Mouse (Mus musculus): Measurements from ENCODE around the gene Lrrc2.

Lrrc2 gene

DNA sequence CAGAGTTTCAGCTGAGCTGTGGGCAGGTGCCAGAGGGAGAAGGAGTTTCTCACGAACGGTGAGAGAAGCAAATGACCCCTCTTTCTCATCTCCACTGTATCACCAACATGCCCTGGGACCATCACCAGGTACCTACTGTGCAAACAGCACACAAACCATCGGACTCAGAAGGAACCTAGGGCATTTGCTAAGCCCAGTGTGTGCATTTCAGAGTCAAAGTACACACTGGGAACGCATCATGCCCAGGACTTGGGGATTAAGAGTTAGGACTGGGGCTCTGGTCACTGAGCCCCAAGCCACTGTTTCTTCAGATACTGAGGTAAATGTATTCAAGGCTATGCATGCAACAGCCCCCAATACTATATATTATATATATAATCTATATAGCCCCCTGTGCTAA is 36.0 kb downstream of the Lrrc2 start:
- DNase-seq (ENCODE audit: inconsistent ontology term): no peak

DNA sequence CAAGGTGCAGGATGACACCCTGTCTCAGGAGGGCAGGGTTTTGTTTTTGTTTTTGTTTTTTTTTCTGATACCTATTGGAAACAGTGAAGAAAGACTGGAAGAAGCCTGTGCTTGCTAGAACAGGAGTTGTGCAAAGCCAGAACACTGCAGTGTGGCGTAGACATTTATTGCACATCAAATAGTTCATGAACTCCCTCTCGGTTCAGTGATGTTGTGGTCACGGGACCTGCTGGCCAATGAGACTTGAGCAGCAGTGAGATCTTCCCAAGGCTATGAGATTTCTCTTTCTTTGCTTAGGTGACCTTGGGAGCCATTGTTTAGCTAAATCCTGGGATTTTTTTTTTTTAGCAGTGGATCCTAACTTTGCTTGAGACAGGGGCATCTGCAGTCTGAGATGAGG is 36.7 kb downstream of the Lrrc2 start:
- DNase-seq (ENCODE audit: inconsistent ontology term): no peak

DNA sequence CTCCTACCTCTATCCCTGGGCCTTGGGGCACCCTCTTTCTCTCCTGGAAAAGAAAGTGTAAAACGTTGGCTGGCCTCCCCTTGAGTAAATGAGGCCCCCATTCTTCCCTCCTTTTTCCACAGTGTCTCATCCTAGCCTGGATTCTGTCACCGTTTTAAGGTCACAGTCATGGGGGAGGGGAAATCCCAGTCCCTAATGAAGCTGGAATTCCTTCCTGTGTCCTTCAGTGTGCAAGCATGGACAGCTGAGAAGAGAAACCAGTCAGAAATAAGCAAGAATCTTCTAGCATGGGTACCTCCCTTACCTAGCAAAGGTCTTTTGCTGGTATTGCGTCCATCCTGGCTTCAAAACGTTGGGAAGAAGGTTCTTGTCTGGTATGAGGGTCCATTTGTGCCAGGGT is 37.8 kb downstream of the Lrrc2 start:
- no peak for DNase-seq (ENCODE audit: inconsistent ontology term)

DNA sequence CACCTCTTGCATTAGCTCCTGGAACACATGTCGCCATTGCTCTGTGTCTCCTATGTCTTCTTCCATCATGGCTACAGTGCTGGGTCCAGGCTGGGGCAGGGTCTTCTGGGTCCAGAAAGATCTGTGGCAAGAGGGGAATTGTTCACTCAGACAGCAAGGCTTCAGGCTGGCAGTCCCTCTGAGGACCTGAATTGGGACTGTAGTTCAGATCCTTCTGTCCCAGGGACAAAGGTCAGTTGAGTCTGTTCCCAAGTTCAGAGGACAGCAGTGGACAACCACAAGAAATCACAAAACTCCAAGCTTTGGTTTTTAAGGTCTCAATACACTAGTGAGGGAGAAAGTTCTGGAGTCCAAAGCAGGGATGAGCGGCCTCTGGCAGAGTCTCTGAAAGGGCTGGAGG is 38.2 kb downstream of the Lrrc2 start:
- no peak for DNase-seq (ENCODE audit: inconsistent ontology term)

DNA sequence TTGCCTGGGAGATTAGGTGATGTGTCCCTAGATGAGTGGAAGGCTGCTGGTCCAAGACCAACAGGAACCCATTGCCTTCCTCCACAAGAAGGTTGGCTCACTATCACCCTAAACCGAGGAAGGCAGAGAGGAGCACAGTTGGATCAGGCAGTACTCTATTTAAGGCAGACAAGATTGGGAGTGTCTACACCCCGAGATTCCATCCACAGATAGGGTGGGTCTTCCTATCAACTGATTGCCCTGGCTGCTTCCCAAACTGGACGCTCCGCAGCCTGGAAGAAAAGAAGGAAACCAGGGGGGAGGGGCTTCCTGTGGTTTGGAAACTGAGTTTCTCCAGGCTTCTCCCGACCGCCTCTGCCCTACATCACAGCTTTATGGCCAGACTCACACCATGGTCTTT is 38.9 kb downstream of the Lrrc2 start, which contains the start of gene Rtp3:
Rtp3 (minus strand) TSS at position 380 of the 400 bp plus-strand sequence.
- no peak for DNase-seq (ENCODE audit: inconsistent ontology term)

DNA sequence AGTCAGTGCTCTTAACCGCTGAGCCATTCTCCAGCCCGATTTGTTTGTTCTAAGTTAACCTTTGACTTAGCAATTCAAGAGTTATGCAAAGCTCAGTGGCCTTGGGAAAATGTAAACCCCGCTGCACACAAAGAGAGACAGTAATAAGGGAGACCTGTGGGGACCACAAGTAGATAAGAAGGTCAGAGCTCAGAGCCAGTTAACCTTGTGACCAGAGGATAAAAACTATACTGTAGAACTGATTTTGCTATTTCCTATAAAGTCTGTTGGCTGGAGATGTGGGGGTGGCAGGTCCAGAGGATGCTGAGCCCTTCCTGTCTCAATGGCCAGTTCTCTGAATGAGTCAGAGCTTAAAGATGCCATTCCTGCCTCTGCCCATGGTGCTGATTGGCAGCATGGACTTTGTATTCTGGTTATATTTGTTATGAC is 42.0 kb downstream of the Lrrc2 start:
- DNase-seq (ENCODE audit: inconsistent ontology term): peak; percentile 51

DNA sequence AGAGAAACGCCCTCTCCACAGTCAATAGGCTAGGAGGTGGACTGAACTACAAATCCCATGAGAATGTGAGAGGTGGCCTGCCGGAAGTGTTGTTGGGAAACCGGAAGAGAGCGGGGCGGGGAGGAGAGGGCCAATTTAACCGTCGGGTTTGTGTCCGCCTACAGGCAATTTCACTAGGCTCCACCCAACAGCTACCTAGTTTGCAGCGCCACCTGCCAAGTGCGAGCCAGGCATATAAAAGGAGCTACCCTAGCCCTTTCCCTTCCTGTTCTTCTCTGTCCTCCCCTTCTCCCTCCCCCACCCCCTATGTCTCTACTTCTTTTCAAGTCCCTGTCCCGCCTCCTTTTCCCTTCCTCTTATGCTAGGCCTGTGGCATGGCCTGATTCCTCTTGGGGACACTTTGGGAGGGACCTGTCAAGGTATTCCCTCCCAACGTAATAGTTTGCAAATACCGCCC is 43.4 kb downstream of the Lrrc2 start:
- DNase-seq (ENCODE audit: inconsistent ontology term): peak; percentile 68

DNA sequence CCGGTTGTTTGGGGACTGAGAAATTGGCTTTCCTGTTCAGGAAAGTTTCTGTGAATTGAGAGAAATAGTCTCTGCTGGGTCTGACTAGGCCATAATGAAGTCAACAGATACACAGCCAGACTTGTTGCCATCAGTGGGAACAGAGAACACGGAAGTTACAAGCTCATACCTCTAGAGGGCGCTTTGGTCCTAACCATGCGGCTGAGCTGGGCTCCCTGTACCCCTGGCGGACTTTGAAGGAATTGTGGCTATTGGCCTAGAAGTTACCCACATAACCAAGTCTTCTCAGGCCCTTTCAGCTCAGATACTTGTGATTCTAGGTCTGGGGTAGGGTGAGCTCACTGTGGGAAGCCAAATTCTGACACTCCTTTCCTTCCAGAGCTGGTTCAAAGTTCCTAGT is 45.9 kb downstream of the Lrrc2 start:
- DNase-seq (ENCODE audit: inconsistent ontology term): peak; percentile 69

DNA sequence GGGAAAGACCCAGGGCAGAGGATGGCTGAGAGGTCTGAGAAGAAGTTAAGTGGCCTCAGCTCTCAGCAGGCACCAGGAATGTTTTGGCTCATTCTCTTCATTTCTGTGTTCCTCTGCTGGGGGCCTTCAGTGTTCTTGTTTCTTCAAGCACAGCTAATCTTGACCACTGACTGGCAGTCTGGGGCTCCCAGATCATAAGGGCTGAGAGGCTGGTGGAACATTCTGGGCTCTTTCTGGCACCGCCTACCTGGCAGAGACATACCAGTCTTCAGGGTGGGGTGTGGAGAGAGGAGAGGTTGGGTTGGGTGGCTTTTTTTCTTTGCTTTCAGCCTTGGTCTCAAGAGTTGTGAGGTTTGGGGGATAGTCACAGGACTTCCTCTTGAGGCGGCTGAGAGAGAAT is 47.7 kb downstream of the Lrrc2 start:
- DNase-seq (ENCODE audit: inconsistent ontology term): peak; percentile 90

DNA sequence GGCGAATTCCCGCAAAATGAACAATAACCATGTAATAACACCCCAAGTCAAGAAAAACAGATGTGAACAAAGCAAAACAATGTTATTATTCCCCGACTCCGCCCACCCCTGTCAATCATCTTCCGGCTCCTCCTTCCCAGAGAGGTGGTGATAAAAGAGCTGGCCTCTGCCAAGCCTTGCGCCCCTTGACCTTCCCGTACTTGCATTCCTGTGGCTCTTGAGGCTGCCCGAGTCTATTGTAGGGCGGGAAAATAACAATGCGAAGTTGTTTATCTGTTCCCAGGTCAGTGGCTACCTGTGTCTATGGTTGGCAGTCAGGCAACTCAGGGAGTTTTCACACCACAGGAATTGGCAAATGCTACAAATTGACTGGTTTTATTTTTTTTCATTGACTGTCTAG is 48.5 kb downstream of the Lrrc2 start:
- peak; percentile 56 for DNase-seq (ENCODE audit: inconsistent ontology term)

DNA sequence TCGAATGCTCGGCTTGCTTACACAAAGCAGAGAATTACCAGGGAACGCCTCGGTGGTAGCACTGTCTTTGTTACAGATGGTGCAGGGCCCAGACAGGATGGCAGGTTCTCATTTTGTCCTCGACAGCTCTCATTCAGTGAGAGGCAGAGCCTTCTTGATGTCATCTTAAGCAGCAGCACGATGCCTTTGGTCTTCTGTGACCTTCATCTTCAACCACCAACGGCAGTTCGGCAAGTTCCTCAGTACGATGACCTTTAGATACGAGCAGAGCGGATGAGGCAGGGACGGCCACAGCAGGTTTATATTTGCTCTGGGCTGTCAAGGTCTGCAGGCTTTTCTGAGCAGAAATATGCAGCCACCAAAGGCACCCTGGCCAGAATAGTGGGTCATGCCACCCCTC is 50.3 kb downstream of the Lrrc2 start:
- no peak for DNase-seq (ENCODE audit: inconsistent ontology term)

DNA sequence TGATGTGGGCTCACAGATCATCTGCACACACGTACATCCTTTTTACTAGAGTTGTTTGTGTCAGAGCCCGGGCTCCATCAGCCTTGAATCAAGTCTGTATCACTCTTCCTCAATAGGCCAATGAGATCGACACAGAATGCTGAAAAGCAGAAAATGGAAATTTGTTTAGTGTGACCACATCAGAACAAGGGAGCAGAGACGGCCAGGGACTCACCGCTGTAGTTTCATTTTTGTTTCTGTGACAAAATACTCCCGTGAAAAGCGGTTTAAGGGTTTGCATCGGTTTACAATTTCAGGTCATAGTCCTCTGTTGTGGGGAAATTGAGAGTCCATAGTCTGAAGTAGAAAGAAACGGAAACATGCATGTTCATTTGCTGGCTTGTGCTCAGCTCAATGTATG is 51.9 kb downstream of the Lrrc2 start:
- no peak for DNase-seq (ENCODE audit: inconsistent ontology term)

DNA sequence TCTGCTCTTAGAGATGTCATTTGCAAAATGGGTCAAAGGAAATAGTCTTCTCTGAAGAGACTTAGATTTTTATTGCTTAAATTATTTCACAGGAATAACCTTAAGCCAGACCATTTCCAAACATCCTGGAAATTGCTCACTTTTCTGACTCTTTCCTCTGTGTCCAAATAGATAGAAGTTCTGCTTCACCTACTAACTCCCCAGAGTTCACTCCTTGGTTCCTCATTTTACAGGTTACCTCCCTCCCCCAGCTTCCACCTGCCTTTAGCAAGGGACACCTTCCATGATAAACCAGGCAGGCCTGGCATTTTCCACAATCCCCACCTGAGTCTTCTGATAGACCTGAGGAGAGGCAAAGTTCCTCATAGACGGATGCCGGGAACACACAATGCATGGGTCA is 55.2 kb downstream of the Lrrc2 start:
- DNase-seq (ENCODE audit: inconsistent ontology term): no peak

DNA sequence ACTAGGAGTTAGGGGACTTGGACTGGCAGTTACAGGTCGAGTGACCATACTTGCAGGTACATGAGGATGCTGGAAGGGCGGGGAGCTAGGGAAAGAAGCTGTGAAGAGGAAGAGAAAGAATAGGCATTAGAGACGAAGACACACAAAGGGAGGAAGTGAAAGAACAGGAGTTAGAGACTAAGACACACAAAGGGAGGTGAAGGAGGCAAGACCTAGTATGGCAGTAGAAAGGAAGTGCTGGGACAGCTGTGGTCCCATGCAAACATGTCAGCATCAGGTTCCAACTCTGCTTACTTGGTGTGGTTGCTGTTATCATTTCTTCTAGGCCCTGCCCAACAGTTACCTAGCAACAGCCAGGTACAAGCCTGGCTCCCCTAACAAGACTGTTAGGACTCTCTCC is 58.4 kb downstream of the Lrrc2 start:
- no peak for DNase-seq (ENCODE audit: inconsistent ontology term)

DNA sequence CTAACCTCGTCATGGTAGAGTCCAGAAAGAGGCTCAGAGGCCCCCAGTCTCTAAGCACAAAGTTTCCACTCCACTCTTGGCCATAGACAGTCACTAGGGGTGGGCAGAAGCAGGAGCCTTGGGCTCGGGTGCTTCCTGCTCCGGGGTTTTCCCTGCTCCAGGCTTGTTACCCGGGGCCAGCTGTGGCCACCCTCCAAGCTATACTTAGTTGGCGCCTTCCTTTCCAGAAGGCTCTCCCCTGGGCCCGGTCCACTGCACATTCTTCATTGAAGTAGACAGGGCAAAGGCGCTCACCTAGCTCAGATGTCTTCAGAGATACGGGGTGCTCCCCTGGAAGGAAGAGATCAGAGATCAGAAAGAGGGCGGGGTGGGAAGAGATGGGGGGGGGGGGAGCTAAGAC is 60.2 kb downstream of the Lrrc2 start:
- DNase-seq (ENCODE audit: inconsistent ontology term): peak; percentile 24

DNA sequence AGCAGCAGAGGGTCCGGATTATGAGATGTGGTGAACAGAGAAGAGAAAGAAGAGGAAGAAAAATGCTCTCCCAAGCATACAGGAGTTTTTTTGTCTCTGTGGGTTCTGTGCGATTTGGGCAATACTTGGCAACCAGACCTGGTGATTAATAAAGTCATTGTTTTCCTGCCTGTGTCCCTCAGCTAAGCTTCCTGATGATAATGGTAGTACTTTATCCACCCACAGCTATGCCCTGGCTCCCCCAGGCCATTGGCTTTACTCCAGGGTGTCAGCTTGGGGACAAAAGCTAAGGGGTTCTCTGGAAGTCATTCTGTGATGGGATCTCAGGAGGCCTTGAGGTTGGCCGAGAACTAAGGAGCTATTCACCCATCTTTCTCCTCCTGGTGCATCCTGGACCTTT is 60.7 kb downstream of the Lrrc2 start:
- peak; percentile 66 for DNase-seq (ENCODE audit: inconsistent ontology term)

DNA sequence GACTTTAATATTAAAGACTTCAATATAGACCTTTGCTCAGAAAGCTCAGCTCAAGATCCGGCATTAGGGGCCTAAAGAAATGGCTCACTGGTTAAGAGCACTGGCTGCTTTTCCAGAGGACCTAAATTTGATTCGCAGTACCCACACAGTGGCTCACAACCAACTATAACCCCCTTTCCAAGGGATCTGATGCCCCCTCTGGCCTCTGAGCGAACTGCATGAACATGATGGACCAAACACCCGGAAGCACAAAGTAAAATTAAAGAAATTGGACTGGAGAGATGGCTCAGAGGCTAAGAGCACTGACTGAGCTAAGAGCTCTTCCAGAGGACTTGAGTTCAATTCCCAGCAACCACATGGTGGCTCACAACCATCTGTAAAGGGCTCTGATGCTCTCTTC is 64.3 kb downstream of the Lrrc2 start:
- DNase-seq (ENCODE audit: inconsistent ontology term): no peak

DNA sequence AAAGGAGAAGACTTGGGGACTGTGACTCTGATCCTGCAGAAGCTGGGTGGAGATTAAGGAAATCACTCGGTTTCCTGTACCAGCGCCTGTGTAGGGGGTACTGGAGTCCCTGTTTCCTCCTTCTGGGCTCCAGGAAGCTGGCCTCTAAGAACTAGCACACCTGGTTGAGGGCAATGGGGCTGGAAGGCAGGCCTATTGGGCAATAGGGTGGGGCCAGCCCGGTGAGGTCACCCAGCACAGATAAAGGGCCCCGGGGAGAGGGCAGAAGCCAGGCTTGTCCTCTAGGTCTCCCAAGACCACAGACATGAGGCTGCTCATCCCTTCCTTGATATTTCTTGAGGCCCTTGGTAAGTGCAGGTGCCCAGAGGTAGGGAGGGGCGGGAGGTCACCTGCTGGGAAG is 67.7 kb downstream of the Lrrc2 start, which contains the start of gene Ltf:
Ltf (plus strand) TSS at position 250 of the 400 bp plus-strand sequence.
- no peak for DNase-seq (ENCODE audit: inconsistent ontology term)

DNA sequence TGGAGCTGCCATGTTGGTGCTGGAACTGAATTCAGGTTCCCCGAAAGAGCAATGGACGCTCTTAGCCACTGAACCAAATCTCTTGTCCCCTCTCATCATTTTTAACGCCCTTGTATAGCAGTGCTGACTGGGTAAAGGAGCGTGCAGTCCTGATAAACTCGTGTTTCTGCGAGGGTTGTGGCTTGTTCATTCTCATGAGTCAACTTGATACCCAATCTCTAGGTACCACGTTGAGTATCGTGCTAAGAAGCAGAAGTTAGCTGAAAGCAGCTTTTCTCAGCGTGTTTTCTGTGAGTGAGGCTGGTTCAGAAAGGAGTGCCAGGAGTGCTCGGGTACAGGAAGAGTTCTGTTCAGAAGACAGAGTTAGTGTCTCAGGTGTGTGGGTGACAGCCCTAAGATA is 75.4 kb downstream of the Lrrc2 start:
- no peak for DNase-seq (ENCODE audit: inconsistent ontology term)

Data from Muller cell, postnatal 12 days (primary cell).